Mouse (Mus musculus): ENCODE data around the gene Mid1.
"Not testable (repeated sequence)": the region's sequence is repeated elsewhere in the genome, so short reads cannot be mapped to it uniquely, and the experiment has no call there.

The Mid1 gene

DNA sequence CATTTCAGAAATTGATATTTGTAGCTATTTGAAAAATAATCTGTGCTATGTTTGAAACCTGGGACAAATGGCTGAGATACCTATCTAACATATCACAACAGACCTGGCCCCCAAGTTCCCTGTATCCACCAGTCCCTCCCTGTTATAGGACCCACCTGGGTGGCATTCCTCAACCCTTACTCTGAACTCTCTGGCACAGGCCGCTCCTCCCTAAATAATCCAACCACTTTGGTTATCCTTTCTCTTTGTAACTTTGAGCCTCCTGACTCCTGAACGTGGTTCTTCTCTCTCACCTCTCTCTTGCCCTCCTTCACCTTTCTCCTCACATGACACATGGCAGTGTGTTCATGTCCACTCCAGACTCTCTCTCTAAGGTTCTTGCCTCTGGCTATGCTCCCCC lies 287.1 kb downstream of the Mid1 start:
- DNase-seq (ENCODE audit: low spot score) = peak; percentile 2

DNA sequence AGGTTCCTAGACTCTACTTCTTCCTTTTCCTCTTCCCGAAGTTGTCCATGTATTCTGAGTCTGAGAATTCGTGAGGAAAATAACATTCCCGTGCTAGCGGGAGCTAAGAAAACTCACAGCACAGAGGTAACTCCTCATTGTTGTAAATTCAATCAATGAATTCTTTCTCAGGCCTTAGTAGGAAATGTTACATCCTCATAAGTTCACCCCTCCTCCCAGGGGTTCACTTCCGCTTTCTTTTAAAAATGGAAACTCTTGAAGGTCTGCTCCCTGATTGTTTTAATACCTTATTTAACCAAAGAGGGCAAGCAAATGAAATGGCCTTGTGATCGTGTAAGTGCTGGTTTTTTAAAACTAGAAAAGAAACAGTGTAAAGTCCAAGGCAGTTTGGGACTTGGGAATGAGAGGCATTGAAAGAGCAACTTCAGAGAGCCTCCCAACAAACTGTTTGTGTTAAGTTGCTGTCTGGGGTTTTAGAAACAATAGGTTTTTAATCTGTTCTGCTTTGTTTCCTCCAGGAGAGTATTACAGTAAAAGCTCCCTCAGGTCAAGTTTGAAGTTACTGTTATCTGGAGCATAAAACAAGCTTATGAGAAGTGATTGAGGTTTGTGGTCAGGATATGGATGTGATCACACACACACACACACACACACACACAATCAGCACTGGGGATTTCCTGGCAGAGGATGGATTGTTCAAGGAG lies 287.9 kb downstream of the Mid1 start:
- DNase-seq (ENCODE audit: low spot score) = peak; percentile 50

DNA sequence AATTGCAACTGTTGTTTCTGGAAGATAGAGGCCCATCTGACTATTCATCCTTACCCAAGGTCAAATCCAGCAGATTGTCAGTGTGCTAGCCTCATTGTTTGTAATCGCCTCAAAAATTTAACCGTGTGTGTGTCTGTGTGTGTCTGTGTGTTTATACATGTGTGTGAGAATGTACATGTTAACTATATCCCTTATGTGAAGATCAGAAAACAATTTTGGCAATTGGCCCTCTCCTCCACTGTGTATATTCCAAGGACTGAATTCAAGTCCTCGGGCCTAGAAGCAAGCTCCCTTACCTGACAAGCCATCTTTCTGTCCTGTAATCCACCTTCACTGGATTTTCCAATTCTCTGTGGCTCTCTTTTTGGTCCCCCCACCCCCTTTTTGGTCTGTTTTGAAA lies 288.8 kb downstream of the Mid1 start:
- peak; percentile 52 for DNase-seq (ENCODE audit: low spot score)

DNA sequence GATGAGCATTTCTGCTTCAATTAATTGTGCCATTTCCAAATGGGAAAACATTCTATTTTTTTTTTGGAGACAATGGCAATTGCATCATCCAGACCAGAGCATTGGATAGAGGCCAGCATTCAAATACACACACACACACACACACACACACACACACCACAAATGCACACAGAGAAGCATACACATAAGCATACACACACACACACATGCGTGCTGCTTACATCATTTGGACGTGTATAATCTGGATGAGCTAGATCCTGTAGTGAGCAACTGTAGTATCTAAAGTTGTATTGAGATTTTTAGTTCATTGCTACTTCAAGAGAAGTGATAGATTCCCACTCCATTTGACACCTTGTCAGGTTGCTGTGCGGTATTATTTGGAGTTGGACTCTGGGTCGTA lies 289.5 kb downstream of the Mid1 start:
- DNase-seq (ENCODE audit: low spot score) = peak; percentile 19

DNA sequence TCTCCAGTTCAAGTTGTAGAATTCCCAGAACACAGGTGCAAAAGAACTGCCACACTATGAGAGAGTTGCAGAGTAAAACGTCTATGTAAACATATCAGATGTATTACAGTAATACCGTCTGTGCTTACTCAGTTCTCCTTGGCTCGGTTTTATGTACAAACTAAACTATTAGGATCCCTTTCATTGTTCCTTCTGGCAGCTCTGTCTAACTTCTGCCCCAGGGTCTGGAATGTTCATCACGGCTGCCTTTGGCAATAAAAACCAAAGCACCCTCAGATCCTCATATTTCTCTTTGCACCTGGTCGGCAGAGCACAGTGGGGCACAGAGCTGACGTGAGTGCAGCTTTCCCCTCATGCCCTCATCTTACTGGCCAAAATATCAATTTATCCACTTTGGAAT lies 290.0 kb downstream of the Mid1 start:
- peak; percentile 35 for DNase-seq (ENCODE audit: low spot score)

GRCm38 (mm10) chrX:169975681-169976131 lies 290.7 kb downstream of the Mid1 start:
- peak; percentile 24 for DNase-seq (ENCODE audit: low spot score)

GRCm38 (mm10) chrX:169976340-169976739 lies 291.3 kb downstream of the Mid1 start:
- DNase-seq (ENCODE audit: low spot score) = peak; percentile 1

DNA sequence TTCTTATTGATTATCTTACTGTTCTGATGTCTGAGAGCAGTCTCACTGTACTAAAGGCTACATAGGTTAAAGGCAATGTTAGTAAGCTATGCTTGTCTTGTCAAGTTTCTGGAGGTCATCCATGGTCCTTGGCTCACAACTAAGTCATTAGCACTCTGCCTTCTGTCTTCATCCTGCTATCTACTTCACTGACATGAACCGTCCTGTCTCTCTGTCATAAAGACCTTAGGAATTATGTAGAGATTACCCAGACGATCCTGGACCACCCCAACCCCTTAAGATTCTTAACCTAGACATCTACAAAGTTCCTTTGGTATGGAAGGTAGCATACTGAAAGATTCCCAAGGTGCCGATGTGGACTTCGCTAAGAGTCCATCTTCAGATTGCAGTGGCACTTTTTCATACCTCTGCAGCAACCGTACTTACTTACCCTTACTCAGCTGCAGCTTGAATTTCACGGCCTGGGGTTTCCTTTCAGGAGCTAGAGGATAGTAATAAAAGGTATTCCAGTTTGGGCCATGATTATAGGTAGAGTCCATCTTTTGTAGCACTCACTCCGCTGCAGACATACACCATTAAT lies 292.9 kb downstream of the Mid1 start:
- DNase-seq (ENCODE audit: low spot score) = not testable (repeated sequence)

DNA sequence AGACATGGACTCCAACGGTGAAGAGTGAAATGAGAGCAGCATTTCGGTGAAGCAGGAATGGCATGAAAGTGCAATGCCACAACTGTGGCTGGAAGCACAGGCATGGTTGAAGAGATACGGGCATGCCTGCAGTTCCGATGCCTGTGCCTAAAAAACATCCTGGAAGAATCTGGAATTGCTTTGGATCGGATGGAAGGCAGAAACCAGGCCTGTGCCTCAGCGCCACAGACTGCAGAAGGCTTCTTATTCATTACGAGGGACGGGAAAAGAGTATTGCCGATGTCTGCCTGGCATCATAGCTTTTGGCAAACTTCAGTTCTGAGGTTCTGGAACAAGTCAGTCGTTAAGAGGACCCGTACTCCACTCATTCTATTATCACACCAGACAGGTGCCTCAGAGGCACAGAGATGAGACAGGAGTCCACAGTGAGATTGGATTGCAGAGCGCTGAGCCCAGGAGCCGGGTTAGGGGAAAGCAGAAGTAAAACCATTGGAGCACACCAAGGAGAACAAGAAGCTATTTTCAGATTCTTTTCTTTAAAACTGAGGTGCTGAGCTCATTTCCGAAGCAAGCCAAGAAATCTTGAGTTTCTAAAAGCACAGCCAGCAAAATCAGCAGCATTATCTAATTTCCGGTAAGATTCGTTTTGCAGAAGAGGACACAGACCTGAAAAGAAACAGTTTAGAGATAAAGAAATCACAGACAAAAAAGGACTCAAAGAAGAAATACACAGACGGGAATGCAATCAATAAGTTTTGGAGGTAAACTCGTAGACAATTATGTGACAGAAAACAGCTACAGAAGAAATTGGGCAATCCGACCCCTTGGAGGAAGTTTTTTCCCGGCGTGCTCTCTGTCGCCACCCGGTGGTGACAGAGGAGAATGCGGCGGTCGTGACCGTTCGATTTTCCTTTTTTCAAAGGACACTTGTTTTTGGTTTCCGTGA lies 293.7 kb downstream of the Mid1 start:
- DNase-seq (ENCODE audit: low spot score) = peak; percentile 71

- peak; percentile 57 for DNase-seq (ENCODE audit: low spot score)
Observed at GRCm38 (mm10) chrX:169979461-169980202, 294.6 kb downstream of the Mid1 start.

GRCm38 (mm10) chrX:169980203-169980556 lies 295.2 kb downstream of the Mid1 start:
- peak; percentile 16 for DNase-seq (ENCODE audit: low spot score)

DNA sequence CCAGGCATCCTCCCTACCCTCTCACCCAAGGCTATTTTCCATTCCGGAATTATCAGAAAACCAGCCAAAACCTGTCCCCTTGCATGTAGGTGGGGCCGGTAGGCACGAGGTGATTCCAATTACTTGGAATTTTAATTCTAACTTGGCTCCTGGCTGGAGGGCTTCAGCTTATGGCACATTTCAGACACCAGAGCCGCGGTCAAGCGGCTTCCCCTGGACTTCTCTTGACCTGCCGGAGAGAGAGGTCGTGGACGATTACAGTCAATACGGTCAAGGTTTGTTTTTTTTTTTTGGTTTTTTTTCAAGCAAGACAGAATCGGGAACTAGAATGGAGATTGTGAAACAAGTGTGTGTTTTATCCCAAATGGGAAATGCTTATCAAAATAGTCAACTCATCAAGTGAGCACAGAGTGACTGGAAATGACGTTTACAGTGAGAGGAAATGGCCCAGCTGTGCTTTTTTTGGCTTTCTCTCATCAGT lies 295.9 kb downstream of the Mid1 start:
- peak; percentile 75 for DNase-seq (ENCODE audit: low spot score)

- peak; percentile 81 for DNase-seq (ENCODE audit: low spot score)
Observed at GRCm38 (mm10) chrX:169981761-169982181, 296.8 kb downstream of the Mid1 start.

GRCm38 (mm10) chrX:169982606-169983400 lies 297.8 kb downstream of the Mid1 start:
- peak; percentile 44 for DNase-seq (ENCODE audit: low spot score)

GRCm38 (mm10) chrX:169983401-169984165 lies 298.6 kb downstream of the Mid1 start:
- peak; percentile 48 for DNase-seq (ENCODE audit: low spot score)

DNA sequence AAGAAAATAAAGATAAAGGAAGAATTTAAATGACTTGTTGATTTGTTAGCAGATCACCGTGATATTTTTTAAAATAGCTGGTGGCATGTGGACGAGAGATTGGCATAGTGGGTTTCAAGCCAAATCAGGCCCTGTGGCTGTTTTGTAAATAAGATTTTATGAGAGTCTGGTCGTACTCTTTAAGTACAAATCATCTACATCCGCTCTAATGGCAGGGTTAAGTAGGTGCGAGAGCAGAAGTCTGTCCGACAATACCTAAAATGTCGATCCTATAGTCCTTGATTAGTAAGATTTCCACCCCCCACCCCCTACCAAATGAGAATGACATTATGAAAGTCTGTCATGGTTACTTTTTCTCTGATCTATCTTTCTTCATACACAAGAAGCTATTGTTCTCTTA lies 299.3 kb downstream of the Mid1 start:
- peak; percentile 2 for DNase-seq (ENCODE audit: low spot score)

DNA sequence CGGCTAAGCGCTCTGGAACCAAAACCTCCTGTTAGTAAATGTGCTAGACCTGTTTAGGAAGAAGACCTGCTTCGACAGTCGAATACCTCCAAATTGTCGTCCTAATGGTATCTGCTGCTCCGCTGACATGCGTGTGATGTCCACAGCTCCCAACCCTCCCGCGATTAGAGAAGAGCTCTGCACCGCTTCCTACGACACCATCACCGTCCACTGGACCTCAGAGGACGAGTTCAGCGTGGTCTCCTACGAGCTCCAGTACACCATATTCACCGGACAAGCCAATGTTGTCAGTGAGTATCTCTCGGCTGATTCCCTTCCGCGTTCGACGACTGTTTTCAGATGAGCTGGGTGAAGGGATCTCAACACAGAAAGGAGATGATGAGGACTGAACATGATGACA lies 299.9 kb downstream of the Mid1 start:
- peak; percentile 60 for DNase-seq (ENCODE audit: low spot score)

DNA sequence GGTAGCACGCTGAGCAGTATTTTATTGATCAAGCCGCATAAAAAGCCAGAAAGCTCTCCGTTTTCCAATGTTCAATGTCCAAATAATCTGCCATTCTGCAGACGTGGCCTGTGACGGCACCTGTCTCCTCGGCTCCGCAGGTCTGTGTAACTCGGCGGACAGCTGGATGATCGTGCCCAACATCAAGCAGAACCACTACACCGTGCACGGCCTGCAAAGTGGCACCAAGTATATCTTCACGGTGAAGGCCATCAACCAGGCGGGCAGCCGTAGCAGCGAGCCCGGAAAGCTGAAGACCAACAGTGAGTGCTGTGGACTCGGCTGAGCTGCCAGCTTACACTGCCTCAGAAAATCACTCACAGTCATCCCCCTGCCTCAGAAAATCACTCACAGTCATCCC lies 300.8 kb downstream of the Mid1 start:
- peak; percentile 70 for DNase-seq (ENCODE audit: low spot score)

GRCm38 (mm10) chrX:169986519-169987367 lies 301.7 kb downstream of the Mid1 start:
- DNase-seq (ENCODE audit: low spot score) = peak; percentile 85

All from ovary, adult 18-20 months (tissue).